Mouse (Mus musculus) Patski (cell line): Measurements from ENCODE around the gene Tbc1d2. TPM values are rescaled to one million over a fixed set of nuclear protein-coding genes. Genes with fewer than 3 reads are reported as not detected.
"Not testable (repeated sequence)": the region's sequence is repeated elsewhere in the genome, so short reads cannot be mapped to it uniquely, and the experiment has no call there.

Experiments used
- ATAC-seq: fragments of 100-300 bp; one replicate; pipeline ENCODE4 v1.8.0; 2021
- CTCF ChIA-PET: fragments of 350-600 bp; sonication (Branson Sonifier 250); formaldehyde crosslinking; loops from one replicate; lab custom pipeline; 2022; ENCODE audit warnings: inconsistent platforms; lab: Charles Lee
- POLR2A ChIA-PET: fragments of 350-600 bp; sonication (Branson Sonifier 250); formaldehyde crosslinking; loops from one replicate; lab custom pipeline; 2022; ENCODE audit warnings: antibody characterized with exemption, inconsistent platforms; lab: Charles Lee
- DNase-seq: peaks from one replicate; pipeline ENCODE4 v3.0.0-alpha.2; 2011; ENCODE audit warnings: low read depth, low spot score
- H3K27me3 ChIP-seq: fragments of 371-371 bp; one replicate; pipeline ENCODE4 v1.5.1; 2021
- CTCF ChIP-seq: fragments of 100-300 bp; IDR thresholded peaks from one replicate; pipeline ENCODE4 v1.5.1; 2021
- in situ Hi-C: fragments of 300-500 bp; cut with MboI; formaldehyde crosslinking; loops from 3 replicates; pipeline ENCODE4 v1.11.1; 2018; ENCODE audit warnings: low pct_unique_long_range_greater_than_20kb, mixed read lengths
- polyA plus RNA-seq: library from polyadenylated mRNA; unstranded; gene quantifications from one replicate; pipeline ENCODE4 v1.2.3, GENCODE M21; 2021

Gene Tbc1d2
- polyA plus RNA-seq, 1 experiment from 2014 or later: 2.3 TPM

DNA sequence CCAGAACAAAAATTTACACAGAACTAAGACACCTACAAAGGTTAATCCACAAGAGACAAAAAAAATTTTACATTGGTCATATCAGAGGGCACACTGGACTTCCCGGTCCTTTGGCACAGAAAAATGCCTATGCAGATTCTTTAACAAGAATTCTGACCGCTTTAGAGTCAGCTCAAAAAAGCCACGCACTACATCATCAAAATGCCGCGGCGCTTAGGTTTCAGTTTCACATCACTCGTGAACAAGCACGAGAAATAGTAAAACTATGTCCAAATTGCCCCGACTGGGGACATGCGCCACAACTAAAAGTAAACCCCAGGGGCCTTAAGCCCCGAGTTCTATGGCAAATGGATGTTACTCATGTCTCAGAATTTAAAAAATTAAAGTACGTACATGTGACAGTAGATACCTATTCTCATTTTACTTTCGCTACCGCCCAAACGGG, 69.2 kb downstream of the Tbc1d2 start:
- in situ Hi-C loops, ATAC-seq: not testable (repeated sequence)

GRCm38 (mm10) chr4:46578796-46579346, 71.1 kb downstream of the Tbc1d2 start:
- CTCF ChIA-PET, POLR2A ChIA-PET, DNase-seq, H3K27me3 ChIP-seq, in situ Hi-C loops, ATAC-seq: not testable (repeated sequence)

More for the DNA sequence above, 69.2 kb downstream of the Tbc1d2 start:
- H3K27me3 ChIP-seq, POLR2A ChIA-PET, DNase-seq, CTCF ChIA-PET: not testable (repeated sequence)

- TF ChIP-seq CTCF: no peak
- ChIA-PET POLR2A (no interaction called here), CTCF (no interaction called here)
- in situ Hi-C loops: no loop called here
- no peak for DNase-seq
- no peak for ATAC-seq
- H3K27me3 ChIP-seq: no peaks in the 10 kb centered on the region
Measured at GRCm38 (mm10) chr4:46578228-46578627, 71.8 kb downstream of the Tbc1d2 start.

DNA sequence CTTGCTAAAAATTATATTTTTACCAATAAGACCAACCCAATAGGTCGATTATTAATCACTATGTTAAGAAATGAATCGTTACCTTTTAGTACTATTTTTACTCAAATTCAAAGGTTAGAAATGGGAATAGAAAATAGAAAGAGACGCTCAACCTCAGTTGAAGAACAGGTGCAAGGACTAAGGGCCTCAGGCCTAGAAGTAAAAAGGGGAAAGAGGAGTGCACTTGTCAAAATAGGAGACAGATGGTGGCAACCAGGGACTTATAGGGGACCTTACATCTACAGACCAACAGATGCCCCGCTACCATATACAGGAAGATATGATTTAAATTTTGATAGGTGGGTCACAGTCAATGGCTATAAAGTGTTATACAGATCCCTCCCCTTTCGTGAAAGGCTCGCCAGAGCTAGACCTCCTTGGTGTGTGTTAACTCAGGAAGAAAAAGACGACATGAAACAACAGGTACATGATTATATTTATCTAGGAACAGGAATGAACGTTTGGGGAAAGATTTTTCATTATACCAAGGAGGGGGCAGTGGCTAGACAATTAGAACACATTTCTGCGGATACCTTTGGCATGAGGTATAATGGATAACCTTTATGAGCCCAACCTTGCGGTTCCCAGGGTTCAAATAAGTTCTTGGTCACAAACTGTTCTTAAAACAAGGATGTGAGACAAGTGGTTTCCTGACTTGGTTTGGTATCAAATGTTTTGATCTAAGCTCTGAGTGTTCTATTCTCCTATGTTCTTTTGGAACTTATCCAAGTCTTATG, 74.3 kb downstream of the Tbc1d2 start:
- in situ Hi-C loops, H3K27me3 ChIP-seq, ATAC-seq, POLR2A ChIA-PET, DNase-seq, CTCF ChIA-PET: not testable (repeated sequence)

DNA sequence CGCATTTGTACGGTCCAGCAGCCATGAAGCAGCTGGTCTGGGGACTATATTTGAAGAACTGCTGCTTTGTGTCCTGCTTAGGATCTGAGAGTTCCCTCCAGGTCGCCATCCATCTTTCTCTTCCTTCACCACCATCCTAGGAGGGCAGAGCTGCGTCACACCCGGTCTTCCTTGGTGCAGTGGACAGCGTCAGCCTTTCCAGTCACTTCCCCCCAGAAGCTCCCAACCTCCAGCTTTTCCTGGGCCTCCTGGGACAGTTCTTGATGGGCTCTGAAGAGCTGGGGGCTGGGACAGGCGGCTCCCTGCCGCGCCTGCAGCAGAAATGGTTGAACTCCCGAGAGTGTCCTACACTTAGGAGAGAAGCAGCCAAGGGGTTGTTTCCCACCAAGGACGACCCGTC, 75.2 kb downstream of the Tbc1d2 start:
- ATAC-seq: no peak
- no peak for DNase-seq
- ChIA-PET POLR2A (no interaction called here), CTCF (no interaction called here)
- no peak for TF ChIP-seq CTCF
- in situ Hi-C loops: no loop called here
- no peaks in the 10 kb centered on the region for H3K27me3 ChIP-seq

- no peaks in the 10 kb centered on the region for H3K27me3 ChIP-seq
- in situ Hi-C loops: no loop called here
- no peak for TF ChIP-seq CTCF
- ChIA-PET POLR2A (no interaction called here), CTCF (interaction anchor here (0.9 to 1.8 kb wide), 2 partner anchors 9 to 13 kb away, joined by 3 to 5 read pairs; no protein-coding TSS in a partner anchor)
- no peak for DNase-seq
- no peak for ATAC-seq
Measured at GRCm38 (mm10) chr4:46574024-46574753, 75.8 kb downstream of the Tbc1d2 start.

DNA sequence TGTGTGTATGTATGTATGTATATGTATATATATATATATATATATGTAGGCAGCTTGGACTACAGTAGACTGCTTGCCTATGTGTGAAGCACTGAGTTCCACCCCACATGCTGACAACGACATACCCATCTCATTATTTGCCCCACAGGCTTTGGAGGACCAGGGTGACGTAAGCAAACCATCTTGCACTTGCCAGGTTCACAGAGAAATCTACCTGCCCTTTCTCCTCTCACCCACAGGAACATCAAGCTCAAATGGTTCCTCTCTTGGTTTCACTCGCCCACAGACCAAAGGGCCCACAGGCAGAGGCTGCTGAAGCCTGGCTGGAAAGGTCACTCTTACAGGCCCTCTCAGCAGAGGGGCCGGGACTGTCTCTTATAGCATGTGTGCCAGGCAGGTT, 77.4 kb downstream of the Tbc1d2 start:
- ChIA-PET POLR2A (no interaction called here), CTCF (interaction anchor here (1.8 kb wide), 1 partner anchor 14 kb away, joined by 5 read pairs; no protein-coding TSS in a partner anchor)
- H3K27me3 ChIP-seq: no peaks in the 10 kb centered on the region
- in situ Hi-C loops: no loop called here
- ATAC-seq (no peak), DNase-seq (no peak)
- no peak for TF ChIP-seq CTCF

DNA sequence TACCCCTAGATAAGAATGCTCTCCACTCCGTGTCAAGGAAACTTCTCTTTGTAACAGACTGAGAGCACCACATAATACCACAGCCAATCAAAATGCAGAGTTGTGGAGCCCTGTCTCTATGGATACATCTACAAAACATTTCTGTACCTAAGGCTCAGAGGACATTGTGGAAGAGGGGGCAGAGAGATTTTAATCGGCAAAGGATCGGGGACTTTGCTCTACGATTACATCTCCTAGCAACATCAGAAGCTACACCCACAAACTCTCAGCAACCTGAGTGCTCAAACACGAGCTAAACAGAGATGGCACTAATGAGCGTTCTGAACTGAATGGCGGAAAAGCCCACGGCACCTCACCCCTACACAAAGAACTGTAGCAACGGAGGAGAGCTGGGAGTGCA, 78.3 kb downstream of the Tbc1d2 start:
- no peak for ATAC-seq
- CTCF ChIA-PET: no interaction called here
- in situ Hi-C loops: no loop called here
- no peak for DNase-seq
- no peaks in the 10 kb centered on the region for H3K27me3 ChIP-seq
- POLR2A ChIA-PET: no interaction called here
- no peak for TF ChIP-seq CTCF

DNA sequence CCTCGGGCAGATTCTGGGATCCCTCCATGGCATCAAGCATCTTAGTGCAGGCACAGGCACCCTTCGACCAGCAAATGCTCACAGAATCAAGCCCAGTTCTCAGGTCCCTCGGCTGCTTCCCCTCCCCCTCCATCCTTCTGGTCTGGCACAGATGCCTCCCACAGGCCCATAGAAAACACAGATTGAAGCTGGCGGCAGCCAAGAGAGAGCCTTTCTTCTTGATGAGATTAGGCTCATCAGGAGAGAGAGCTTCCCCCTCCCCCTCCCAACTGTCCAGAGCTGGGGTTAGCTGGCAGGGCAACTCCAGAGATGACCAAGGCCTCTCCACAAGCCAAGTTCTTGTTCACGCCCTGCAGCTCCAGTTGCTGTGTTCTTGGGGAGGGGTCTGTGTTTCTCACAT, 80.3 kb downstream of the Tbc1d2 start:
- ATAC-seq: no peak
- ChIA-PET CTCF (no interaction called here), POLR2A (no interaction called here)
- H3K27me3 ChIP-seq: no peaks in the 10 kb centered on the region
- TF ChIP-seq CTCF: no peak
- DNase-seq: no peak
- in situ Hi-C loops: no loop called here

GRCm38 (mm10) chr4:46568169-46568568, 81.8 kb downstream of the Tbc1d2 start:
- in situ Hi-C loops: no loop called here
- no peak for DNase-seq
- ChIA-PET POLR2A (no interaction called here), CTCF (no interaction called here)
- no peak for TF ChIP-seq CTCF
- no peaks in the 10 kb centered on the region for H3K27me3 ChIP-seq
- ATAC-seq: no peak
